Mouse (Mus musculus): Measurements from ENCODE around the gene Acsbg1. TPM values are rescaled to one million over a fixed set of nuclear protein-coding genes. Genes with fewer than 3 reads are reported as not detected.

Acsbg1 gene
- polyA plus RNA-seq, 1 experiment from 2014 or later, result 14.9 TPM

GRCm38 (mm10) chr9:54559771-54560471 lies 101.7 kb downstream of the Acsbg1 start, which contains the start of gene Cib2:
TSS of gene Cib2 (minus strand) at chr9:54560218.
- H3K27me3 ChIP-seq, result peaks cover 11% of the 10 kb centered on the region
- no peaks in the 10 kb centered on the region for H3K36me3 ChIP-seq (replicated peaks)
- H3K4me2 ChIP-seq, result peak within 1 kb of the TSS; percentile 79
- H3K9ac ChIP-seq, result peak within 1 kb of the TSS; percentile 66
- H3K27ac ChIP-seq, result no peak within 1 kb of the TSS
- H3K9me3 ChIP-seq, result no peaks in the 10 kb centered on the region
- H3K4me3 ChIP-seq (replicated peaks), result peak within 1 kb of the TSS; percentile 54
- 1% methylated on average over 49 of the region's 54 CpGs for WGBS
- H3K4me1 ChIP-seq, result peaks cover 9% of the 10 kb centered on the region; the same call in 1 of the 2 replicates
- ATAC-seq (ENCODE audit: low FRiP score), result peak; percentile 98

GRCm38 (mm10) chr9:54558731-54559130 lies 102.9 kb downstream of the Acsbg1 start:
- Histone ChIP-seq H3K9me3 (no peaks in the 10 kb centered on the region), H3K27ac (no peak overlapping the region), H3K4me1 (peaks cover 9% of the 10 kb centered on the region; the same call in 1 of the 2 replicates), H3K4me2 (no peak overlapping the region), H3K9ac (no peak overlapping the region), H3K27me3 (peaks cover 11% of the 10 kb centered on the region), H3K4me3 (replicated peaks) (no peak overlapping the region), H3K36me3 (replicated peaks) (no peaks in the 10 kb centered on the region)
- 75% methylated on average over 8 of the region's 8 CpGs for WGBS
- no peak for ATAC-seq (ENCODE audit: low FRiP score)

DNA sequence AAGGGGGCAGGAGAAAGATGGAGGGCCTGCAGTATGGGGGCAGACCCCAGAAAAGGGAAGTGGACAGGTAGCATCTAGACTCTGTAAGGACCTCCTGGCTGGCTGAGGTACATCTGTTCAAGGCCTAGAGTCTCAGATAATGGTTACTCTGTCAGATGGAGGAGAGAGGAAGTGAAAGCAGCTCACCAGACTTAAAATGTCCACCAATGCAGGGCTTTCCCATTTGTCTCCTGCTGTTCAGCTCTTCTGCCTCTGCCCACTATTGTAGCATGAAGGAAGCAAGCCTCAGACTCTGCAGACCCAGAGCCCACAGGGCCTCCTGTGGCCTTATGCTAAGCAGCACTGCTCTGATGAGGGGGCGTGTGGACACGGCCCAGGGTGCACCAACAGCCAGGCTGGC lies 106.6 kb downstream of the Acsbg1 start:
- no peak overlapping the region for H3K4me3 ChIP-seq (replicated peaks)
- no peak overlapping the region for H3K4me2 ChIP-seq
- peaks cover 6% of the 10 kb centered on the region; the same call in 1 of the 2 replicates for H3K4me1 ChIP-seq
- H3K36me3 ChIP-seq (replicated peaks), result no peaks in the 10 kb centered on the region
- 84% methylated on average over 2 of the region's 2 CpGs for WGBS
- no peak for ATAC-seq (ENCODE audit: low FRiP score)
- no peak overlapping the region for H3K9ac ChIP-seq
- H3K27me3 ChIP-seq, result peaks cover 11% of the 10 kb centered on the region
- no peak overlapping the region for H3K27ac ChIP-seq
- H3K9me3 ChIP-seq, result no peaks in the 10 kb centered on the region

Small RNAs within 50 kb of the gene (microRNA-seq; reads per million reads assigned to microRNA genes)
- not detected for gene Mir5710

Other genes starting within 250 kb of the Acsbg1 start
- gene Dmxl2, start 160.2 kb downstream of the Acsbg1 start, polyA plus RNA-seq (2016; fragmentation: Nextera tagmentation; extraction: Ambion mirVana), result 19.4 and 21.0 TPM in 2 replicates
- 0.09 TPM in 1 of 2 replicates, not detected in the other for gene Sh2d7, start 122.9 kb downstream of the Acsbg1 start, polyA plus RNA-seq (2016; fragmentation: Nextera tagmentation; extraction: Ambion mirVana)
- gene Cib2, start 101.7 kb downstream of the Acsbg1 start, polyA plus RNA-seq (2016; fragmentation: Nextera tagmentation; extraction: Ambion mirVana), result 19.1 and 20.2 TPM in 2 replicates
- gene Idh3a, start 75.5 kb downstream of the Acsbg1 start, polyA plus RNA-seq (2016; fragmentation: Nextera tagmentation; extraction: Ambion mirVana), result 109 and 122 TPM in 2 replicates
- 2.8 and 3.1 TPM in 2 replicates for gene Dnaja4, start 37.0 kb upstream of the Acsbg1 start, polyA plus RNA-seq (2016; fragmentation: Nextera tagmentation; extraction: Ambion mirVana)
- 140 and 142 TPM in 2 replicates for gene Wdr61, start 72.6 kb upstream of the Acsbg1 start, polyA plus RNA-seq (2016; fragmentation: Nextera tagmentation; extraction: Ambion mirVana)
- gene Crabp1, start 102.9 kb upstream of the Acsbg1 start, polyA plus RNA-seq (2016; fragmentation: Nextera tagmentation; extraction: Ambion mirVana), result 106 and 133 TPM in 2 replicates
- gene Ireb2, start 201.9 kb upstream of the Acsbg1 start, polyA plus RNA-seq (2016; fragmentation: Nextera tagmentation; extraction: Ambion mirVana), result 70.1 and 71.3 TPM in 2 replicates

Measured in forebrain, embryonic 12.5 days (tissue).